Mouse (Mus musculus) hindbrain, embryonic 14.5 days (tissue): ENCODE data around the gene Gas2l1. TPM values are rescaled to one million over a fixed set of nuclear protein-coding genes. Genes with fewer than 3 reads are reported as not detected.

Source experiments
- ATAC-seq: fragments of 200-750 bp; cut with Nextera tagmentation; 2 replicates; pipeline ENCODE4 v1.8.0; 2017; ENCODE audit warnings: moderate number of reproducible peaks, mild to moderate bottlenecking, moderate TSS enrichment, moderate library complexity; ENCODE audit not compliant: low FRiP score
- DNase-seq: peaks from one replicate; pipeline ENCODE4 v3.0.0-alpha.2; 2015; ENCODE audit warnings: low spot score
- H3K27ac ChIP-seq: fragments of 300-500 bp; sonication (generic); 2 replicates; pipeline ENCODE4 v1.5.1; 2014; ENCODE audit warnings: mild to moderate bottlenecking, moderate library complexity
- H3K27me3 ChIP-seq: fragments of 300-500 bp; sonication (generic); 2 replicates; pipeline ENCODE4 v1.6.1; 2014; ENCODE audit warnings: mild to moderate bottlenecking, low read length, mixed read lengths; ENCODE audit not compliant: control insufficient read depth, insufficient read depth
- H3K36me3 ChIP-seq: fragments of 300-500 bp; sonication (generic); replicated peaks from 2 replicates; pipeline ENCODE4 v1.6.1; 2014; ENCODE audit not compliant: control insufficient read depth, insufficient read depth
- H3K4me1 ChIP-seq: fragments of 300-500 bp; sonication (generic); replicated peaks from 2 replicates; pipeline ENCODE4 v1.6.1; 2014; ENCODE audit warnings: antibody characterized with exemption, low read length, mixed read lengths; ENCODE audit not compliant: control insufficient read depth, insufficient read depth
- H3K4me2 ChIP-seq: fragments of 300-500 bp; sonication (generic); replicated peaks from 2 replicates; pipeline ENCODE4 v1.6.1; 2014; ENCODE audit warnings: mild to moderate bottlenecking, moderate library complexity
- H3K4me3 ChIP-seq: fragments of 300-500 bp; sonication (generic); replicated peaks from 2 replicates; pipeline ENCODE4 v1.5.1; 2014; ENCODE audit warnings: mild to moderate bottlenecking, low read length
- H3K9ac ChIP-seq: fragments of 300-500 bp; sonication (generic); 2 replicates; pipeline ENCODE4 v1.6.1; 2014
- H3K9me3 ChIP-seq: fragments of 300-500 bp; sonication (generic); 2 replicates; pipeline ENCODE4 v1.6.1; 2016; ENCODE audit warnings: low read length; ENCODE audit not compliant: control insufficient read depth
- WGBS: fragments of 180-500 bp; shearing (Covaris S2); extraction: QIAGEN DNeasy Blood & Tissue Kit; methylation state at CpG from one replicate; pipeline ENCODE4 v1.1.7; 2014; 5-methylcytosine and 5-hydroxymethylcytosine counted together
- microRNA-seq: library from miRNA; unstranded; fragments of <30 nt; microRNA quantifications from one replicate; pipeline ENCODE4, GENCODE M21; 2016
- polyA plus RNA-seq: library from polyadenylated mRNA; unstranded; fragments of >200 nt; fragmentation: Nextera tagmentation; extraction: Ambion mirVana; gene quantifications from 2 replicates; pipeline ENCODE4 v1.2.1, GENCODE M21; 2014

Gene Gas2l1
- polyA plus RNA-seq, 1 experiment from 2014 or later = 24.9 TPM

DNA sequence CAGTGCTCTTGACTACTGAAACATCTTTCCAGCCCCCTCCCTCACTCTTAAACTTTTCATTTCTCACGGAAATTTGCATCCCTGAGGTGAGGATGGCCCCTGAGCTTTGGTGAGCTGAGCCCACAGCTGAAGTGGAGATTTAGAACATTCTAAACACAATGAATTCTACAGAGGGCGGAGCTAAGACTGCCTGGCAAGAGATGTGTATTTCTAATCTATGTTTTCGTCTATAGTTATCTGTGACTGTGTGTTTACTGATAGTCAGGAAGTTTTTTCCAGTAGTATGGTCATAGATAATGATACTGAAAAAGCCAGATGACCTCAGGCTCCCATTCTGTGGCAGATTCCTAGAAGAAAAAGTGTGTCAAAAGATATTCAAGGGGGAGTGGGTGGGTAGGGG, 56.3 kb downstream of the Gas2l1 start:
- peaks cover 26% of the 10 kb centered on the region for H3K36me3 ChIP-seq
- no peak for DNase-seq
- no peaks in the 10 kb centered on the region for H3K27me3 ChIP-seq
- H3K4me2 ChIP-seq = no peak overlapping the region
- no peaks in the 10 kb centered on the region for H3K4me1 ChIP-seq
- H3K9me3 ChIP-seq = no peaks in the 10 kb centered on the region
- no peak overlapping the region for H3K4me3 ChIP-seq
- 91% methylated on average over 3 of the region's 3 CpGs for WGBS
- ATAC-seq = no peak
- no peak overlapping the region for H3K27ac ChIP-seq
- no peak overlapping the region for H3K9ac ChIP-seq

DNA sequence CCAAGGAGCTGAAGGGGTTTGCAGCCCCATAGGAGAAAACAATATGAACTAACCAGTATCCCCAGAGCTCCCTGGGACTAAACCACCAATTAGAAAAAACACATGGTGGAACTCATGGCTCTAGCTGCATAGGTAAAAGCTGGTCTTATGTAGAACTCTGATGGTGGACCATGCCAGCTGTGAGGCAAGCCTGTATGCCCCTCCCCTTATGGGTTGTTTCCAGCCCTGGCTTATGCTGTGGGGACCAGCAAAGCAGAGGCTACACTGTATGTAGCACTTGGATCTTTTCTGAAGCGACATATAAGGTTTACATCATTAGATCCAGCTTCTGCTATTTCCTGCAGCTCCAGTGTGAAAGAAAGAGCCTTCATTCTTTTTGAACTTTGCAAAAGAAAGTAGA, 57.9 kb downstream of the Gas2l1 start:
- Histone ChIP-seq H3K4me2 (no peak overlapping the region), H3K36me3 (peaks cover 26% of the 10 kb centered on the region), H3K27me3 (no peaks in the 10 kb centered on the region), H3K9me3 (no peaks in the 10 kb centered on the region), H3K4me1 (no peaks in the 10 kb centered on the region), H3K9ac (no peak overlapping the region), H3K4me3 (no peak overlapping the region), H3K27ac (no peak overlapping the region)
- ATAC-seq = no peak
- no peak for DNase-seq
- 94% methylated on average over 1 of the region's 1 CpGs for WGBS

DNA sequence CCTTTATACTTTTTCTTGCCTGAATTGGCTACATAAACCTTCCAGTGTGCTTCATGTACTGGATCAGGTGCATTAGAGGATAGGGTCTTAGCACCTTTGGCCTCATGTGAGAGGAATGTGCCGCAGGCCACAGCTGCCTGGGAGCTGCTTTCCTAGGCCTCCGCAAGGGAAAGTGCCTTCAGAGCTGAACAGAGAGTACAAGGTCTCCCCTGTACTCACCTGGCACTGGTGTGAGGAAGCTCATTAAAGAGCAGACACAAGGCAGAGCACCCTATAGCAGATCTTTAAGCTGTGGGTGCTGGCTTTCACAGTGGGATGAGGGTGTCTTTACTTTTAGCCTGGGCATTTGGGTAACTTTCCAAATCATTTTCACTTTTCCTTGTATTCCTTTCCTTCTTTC, 59.6 kb downstream of the Gas2l1 start:
- DNase-seq = no peak
- 95% methylated on average over 2 of the region's 2 CpGs for WGBS
- Histone ChIP-seq H3K9me3 (no peaks in the 10 kb centered on the region), H3K36me3 (peaks cover 21% of the 10 kb centered on the region), H3K9ac (no peak overlapping the region), H3K27me3 (no peaks in the 10 kb centered on the region), H3K4me3 (no peak overlapping the region), H3K4me1 (no peaks in the 10 kb centered on the region), H3K4me2 (no peak overlapping the region), H3K27ac (no peak overlapping the region)
- no peak for ATAC-seq

Small RNA genes within 50 kb of the gene (microRNA-seq; reads per million reads assigned to microRNA genes)
- gene Gm47296 = not detected

Other genes with a start within 250 kb of the Gas2l1 start
- gene Nf2, start 215.8 kb downstream of the Gas2l1 start, polyA plus RNA-seq = 63.9 and 65.5 TPM in 2 replicates
- 116 and 118 TPM in 2 replicates for gene Nipsnap1, start 191.4 kb downstream of the Gas2l1 start, polyA plus RNA-seq
- 53.3 TPM in 2 replicates for gene Thoc5, start 170.0 kb downstream of the Gas2l1 start, polyA plus RNA-seq
- 11.8 and 17.9 TPM in 2 replicates for gene Nefh, start 117.3 kb downstream of the Gas2l1 start, polyA plus RNA-seq
- 91.7 and 99.9 TPM in 2 replicates for gene Ap1b1, start 78.5 kb downstream of the Gas2l1 start, polyA plus RNA-seq
- 1.0 and 1.8 TPM in 2 replicates for gene Rasl10a, start 7.2 kb downstream of the Gas2l1 start, polyA plus RNA-seq
- gene Rhbdd3, start 33.6 kb upstream of the Gas2l1 start, polyA plus RNA-seq = 39.7 and 44.5 TPM in 2 replicates
- 267 and 288 TPM in 2 replicates for gene Ewsr1, start 33.9 kb upstream of the Gas2l1 start, polyA plus RNA-seq
- gene Emid1, start 86.9 kb upstream of the Gas2l1 start, polyA plus RNA-seq = 14.7 and 17.8 TPM in 2 replicates
- 3.9 and 5.7 TPM in 2 replicates for gene Kremen1, start 196.2 kb upstream of the Gas2l1 start, polyA plus RNA-seq